Mouse (Mus musculus): Measurements from ENCODE around the gene Adamts17.

Adamts17 gene

GRCm38 (mm10) chr7:66839463-66840007 is at the start of gene Adamts17:
Gene Adamts17, plus strand, starts transcription at chr7:66839735.
- DNase-seq (ENCODE audit: low read depth, low spot score) = peak; percentile 95

- DNase-seq (ENCODE audit: low read depth, low spot score) = peak; percentile 2
Measured at GRCm38 (mm10) chr7:66789860-66790748, 49.4 kb upstream of the Adamts17 start.

GRCm38 (mm10) chr7:66791022-66791421 is 48.5 kb upstream of the Adamts17 start:
- DNase-seq (ENCODE audit: low read depth, low spot score) = no peak

- no peak for DNase-seq (ENCODE audit: low read depth, low spot score)
Measured at GRCm38 (mm10) chr7:66796909-66797308, 42.6 kb upstream of the Adamts17 start.

- no peak for DNase-seq (ENCODE audit: low read depth, low spot score)
Measured at GRCm38 (mm10) chr7:66797345-66797744, 42.2 kb upstream of the Adamts17 start.

GRCm38 (mm10) chr7:66798826-66799225 is 40.7 kb upstream of the Adamts17 start:
- no peak for DNase-seq (ENCODE audit: low read depth, low spot score)

DNA sequence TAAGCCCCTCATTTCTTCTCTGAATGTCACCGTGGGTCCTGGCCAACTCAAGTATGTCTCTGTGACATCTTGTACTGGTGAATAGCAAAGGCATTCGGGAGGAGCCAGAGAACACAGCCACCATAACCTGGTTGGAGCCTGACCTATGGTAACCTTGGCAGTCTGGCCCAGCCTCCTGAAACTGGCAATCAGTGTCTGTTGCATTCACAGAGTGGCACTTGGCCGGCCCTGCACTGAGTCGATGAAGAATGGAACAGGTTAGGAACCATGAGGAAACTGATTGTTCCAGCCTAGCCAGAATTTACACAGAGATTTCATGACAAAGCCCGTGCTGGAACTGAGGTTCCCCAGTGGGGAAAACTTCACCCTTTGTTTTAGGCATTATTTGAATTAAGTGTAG is 38.8 kb upstream of the Adamts17 start:
- DNase-seq (ENCODE audit: low read depth, low spot score) = no peak

- no peak for DNase-seq (ENCODE audit: low read depth, low spot score)
Measured at GRCm38 (mm10) chr7:66801785-66802184, 37.8 kb upstream of the Adamts17 start.

- DNase-seq (ENCODE audit: low read depth, low spot score) = no peak
Measured at GRCm38 (mm10) chr7:66803798-66804197, 35.7 kb upstream of the Adamts17 start.

DNA sequence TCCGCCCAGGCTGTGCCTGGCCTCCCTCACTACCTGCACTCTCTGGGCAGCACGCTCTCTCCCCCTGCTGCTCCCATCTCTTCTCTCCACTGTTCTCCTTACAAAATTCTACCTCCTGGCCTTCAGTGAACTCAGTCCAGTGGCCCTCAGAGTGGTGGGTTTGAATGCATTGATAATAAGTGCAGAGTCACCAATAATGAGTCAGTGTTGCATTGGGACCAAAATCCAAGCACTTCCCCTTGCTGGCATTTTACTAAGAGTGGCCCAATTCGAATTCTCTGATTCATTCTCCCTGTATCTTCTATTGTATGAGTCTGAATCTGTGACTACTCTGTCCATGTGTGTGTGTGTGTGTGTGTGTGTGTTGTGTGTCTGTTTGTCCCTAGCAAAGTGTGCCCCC is 32.7 kb upstream of the Adamts17 start:
- DNase-seq (ENCODE audit: low read depth, low spot score) = no peak

DNA sequence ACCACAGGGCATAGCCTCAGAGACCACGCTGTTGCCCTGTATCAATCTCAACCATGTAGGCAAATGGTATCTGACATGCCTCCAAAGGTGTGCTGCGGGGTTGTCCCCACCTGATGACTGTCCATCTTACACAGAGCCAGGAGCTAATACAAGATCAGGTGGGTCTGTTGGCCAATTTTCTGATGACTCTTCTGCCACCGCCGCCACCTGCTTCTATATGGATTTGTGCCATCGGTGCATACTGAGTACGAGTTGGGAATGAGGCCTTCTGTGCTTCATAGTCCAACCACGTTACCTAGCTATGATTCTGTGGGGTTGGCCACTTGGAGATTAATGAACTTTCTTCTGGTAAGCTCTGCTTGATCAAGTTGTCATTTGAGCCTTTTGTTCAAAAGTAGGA is 29.1 kb upstream of the Adamts17 start:
- DNase-seq (ENCODE audit: low read depth, low spot score) = no peak

GRCm38 (mm10) chr7:66811294-66811693 is 28.2 kb upstream of the Adamts17 start:
- DNase-seq (ENCODE audit: low read depth, low spot score) = no peak

DNA sequence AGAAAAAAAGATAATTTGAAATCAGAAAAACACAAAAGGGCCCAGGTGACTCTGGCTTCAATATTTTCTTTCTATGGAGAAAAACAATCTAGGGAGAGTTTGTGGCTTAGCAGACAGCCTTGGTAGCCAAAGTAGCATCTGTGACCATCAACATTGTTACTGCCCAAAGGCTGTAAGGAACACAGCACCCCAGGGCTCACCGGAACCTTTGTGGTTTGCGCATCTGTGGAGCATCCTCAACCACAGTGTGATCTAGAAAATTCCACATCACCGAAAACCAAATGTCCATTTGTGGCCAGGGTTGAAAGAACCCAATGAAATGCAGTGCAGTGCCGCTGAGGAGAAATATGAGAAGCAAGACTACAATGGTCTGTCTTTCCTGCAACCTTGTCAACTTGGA is 27.2 kb upstream of the Adamts17 start:
- no peak for DNase-seq (ENCODE audit: low read depth, low spot score)

- DNase-seq (ENCODE audit: low read depth, low spot score) = no peak
Measured at GRCm38 (mm10) chr7:66812737-66813136, 26.8 kb upstream of the Adamts17 start.

GRCm38 (mm10) chr7:66813172-66813571 is 26.4 kb upstream of the Adamts17 start:
- no peak for DNase-seq (ENCODE audit: low read depth, low spot score)

- DNase-seq (ENCODE audit: low read depth, low spot score) = no peak
Measured at GRCm38 (mm10) chr7:66815526-66815925, 24.0 kb upstream of the Adamts17 start.

GRCm38 (mm10) chr7:66820034-66820433 is 19.5 kb upstream of the Adamts17 start:
- DNase-seq (ENCODE audit: low read depth, low spot score) = peak; percentile 64

DNA sequence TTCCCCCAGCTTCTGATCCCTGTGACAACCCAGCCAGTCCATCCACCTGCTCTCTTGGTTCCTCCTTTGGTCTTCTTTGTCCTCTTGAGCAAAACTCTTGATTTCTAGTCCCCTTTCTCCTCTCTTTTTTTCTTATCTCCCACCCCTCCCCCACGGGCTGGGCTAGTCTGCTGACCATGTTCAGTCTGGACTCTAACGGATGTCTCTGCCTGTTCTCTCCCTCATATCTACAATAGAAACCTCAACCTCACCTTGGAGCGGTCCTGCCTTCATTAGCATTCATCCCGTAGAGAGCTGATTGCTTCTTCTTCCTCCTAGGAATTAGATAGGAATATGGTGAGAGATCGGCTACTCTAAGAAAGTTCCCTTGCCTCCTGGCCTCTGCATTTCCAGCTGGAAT is 8.7 kb upstream of the Adamts17 start:
- no peak for DNase-seq (ENCODE audit: low read depth, low spot score)

- DNase-seq (ENCODE audit: low read depth, low spot score) = no peak
Measured at GRCm38 (mm10) chr7:66831295-66831694, 8.2 kb upstream of the Adamts17 start.

- DNase-seq (ENCODE audit: low read depth, low spot score) = peak; percentile 66
Measured at GRCm38 (mm10) chr7:66840008-66840719, 629 bp downstream of the Adamts17 start.

- peak; percentile 5 for DNase-seq (ENCODE audit: low read depth, low spot score)
Measured at GRCm38 (mm10) chr7:66841165-66841564, 1.6 kb downstream of the Adamts17 start.

DNA sequence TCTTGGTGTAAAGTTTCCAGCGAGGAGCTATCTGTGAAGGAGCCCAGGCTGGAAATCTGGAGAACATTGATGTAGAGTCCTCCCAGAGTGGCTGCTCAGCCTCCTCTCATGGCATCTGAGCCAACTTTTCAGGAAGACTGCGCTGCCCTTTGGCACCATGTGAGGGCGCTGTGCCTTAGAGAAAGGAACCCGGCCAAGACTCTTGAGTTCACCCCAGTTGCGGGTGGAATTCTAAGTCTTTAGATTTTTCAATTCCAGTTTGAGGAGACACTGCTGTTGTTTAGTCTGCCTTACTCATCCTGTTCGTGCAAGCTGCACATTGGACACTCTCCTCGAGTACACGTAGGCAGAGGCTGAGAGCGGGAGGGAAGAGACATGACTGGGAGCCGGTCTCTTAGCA is 2.5 kb downstream of the Adamts17 start:
- peak; percentile 49 for DNase-seq (ENCODE audit: low read depth, low spot score)

DNA sequence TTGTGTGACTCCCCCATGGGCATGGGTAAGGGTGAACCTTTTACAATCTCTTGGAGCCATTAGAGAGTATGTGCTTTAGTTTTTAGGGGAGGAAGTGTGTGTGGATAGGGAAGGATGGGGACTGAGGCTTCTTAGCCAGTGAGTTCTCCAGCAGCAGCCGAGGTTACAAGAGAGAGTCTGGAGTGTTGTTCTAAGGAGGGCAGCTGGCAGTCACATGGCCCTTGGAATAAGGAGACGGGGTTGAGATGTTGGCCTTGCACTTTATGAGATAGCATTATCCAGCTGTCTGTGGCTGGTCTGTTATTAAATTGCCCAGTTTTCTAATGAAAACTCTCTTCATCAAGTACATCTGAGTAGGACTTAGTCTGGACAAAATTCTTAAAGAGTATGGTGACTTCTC is 4.3 kb downstream of the Adamts17 start:
- DNase-seq (ENCODE audit: low read depth, low spot score) = no peak

Measured in CD4-positive, CD25-positive, alpha-beta regulatory T cell, adult 2 months (primary cell).